Mouse (Mus musculus) hindbrain, postnatal 0 days (tissue): ENCODE data around the gene Hsdl1. TPM values are rescaled to one million over a fixed set of nuclear protein-coding genes. Genes with fewer than 3 reads are reported as not detected.

ENCODE experiments used
- ATAC-seq: fragments of 200-750 bp; cut with Nextera tagmentation; 2 replicates; pipeline ENCODE4 v1.8.0; 2017; ENCODE audit warnings: mild to moderate bottlenecking, moderate TSS enrichment, moderate library complexity
- DNase-seq: peaks from one replicate; pipeline ENCODE4 v3.0.0-alpha.2; 2015; ENCODE audit warnings: low spot score
- H3K27ac ChIP-seq: fragments of 300-500 bp; sonication (generic); 2 replicates; pipeline ENCODE4 v1.5.1; 2014; ENCODE audit warnings: mild to moderate bottlenecking
- H3K27me3 ChIP-seq: fragments of 300-500 bp; sonication (generic); 2 replicates; pipeline ENCODE4 v1.6.1; 2014; ENCODE audit warnings: low read length, mixed read lengths; ENCODE audit not compliant: insufficient read depth
- H3K36me3 ChIP-seq: fragments of 300-500 bp; sonication (generic); 2 replicates; pipeline ENCODE4 v1.6.1; 2014; ENCODE audit warnings: low read length, mixed read lengths; ENCODE audit not compliant: insufficient read depth
- H3K4me1 ChIP-seq: fragments of 300-500 bp; sonication (generic); 2 replicates; pipeline ENCODE4 v1.6.1; 2014; ENCODE audit warnings: antibody characterized with exemption, low read length, mixed read lengths; ENCODE audit not compliant: insufficient read depth
- H3K4me2 ChIP-seq: fragments of 300-500 bp; sonication (generic); 2 replicates; pipeline ENCODE4 v1.6.1; 2014; ENCODE audit warnings: low read depth, mild to moderate bottlenecking, low read length, moderate library complexity, mixed read lengths
- H3K4me3 ChIP-seq: fragments of 300-500 bp; sonication (generic); 2 replicates; pipeline ENCODE4 v1.5.1; 2014; ENCODE audit warnings: low read length
- H3K9ac ChIP-seq: fragments of 300-500 bp; sonication (generic); replicated peaks from 2 replicates; pipeline ENCODE4 v1.6.1; 2014; ENCODE audit warnings: mild to moderate bottlenecking, low read length, moderate library complexity, mixed read lengths
- H3K9me3 ChIP-seq: fragments of 300-500 bp; sonication (generic); 2 replicates; pipeline ENCODE4 v1.6.1; 2016; ENCODE audit warnings: low read length, mixed read lengths
- CTCF ChIP-seq: IDR thresholded peaks from 2 replicates; pipeline ENCODE4 v1.5.1; 2016; ENCODE audit warnings: antibody characterized with exemption, control low read depth, low read depth
- WGBS: fragments of 180-500 bp; shearing (Covaris S2); extraction: QIAGEN DNeasy Blood & Tissue Kit; methylation state at CpG from one replicate; pipeline ENCODE4 v1.1.7; 2014; 5-methylcytosine and 5-hydroxymethylcytosine counted together
- polyA plus RNA-seq: library from polyadenylated mRNA; unstranded; fragments of >200 nt; fragmentation: Nextera tagmentation; extraction: Ambion mirVana; gene quantifications from 2 replicates; pipeline ENCODE4 v1.2.1, GENCODE M21; 2015
- total RNA-seq: library from RNA; depleted of rRNA; stranded (reverse); fragments of >200 nt; gene quantifications from 2 replicates; pipeline ENCODE4 v1.2.3, GENCODE M21; 2014

The Hsdl1 gene
- total and polyA plus RNA-seq, 2 experiments from 2014 or later = 126 to 144 TPM

DNA sequence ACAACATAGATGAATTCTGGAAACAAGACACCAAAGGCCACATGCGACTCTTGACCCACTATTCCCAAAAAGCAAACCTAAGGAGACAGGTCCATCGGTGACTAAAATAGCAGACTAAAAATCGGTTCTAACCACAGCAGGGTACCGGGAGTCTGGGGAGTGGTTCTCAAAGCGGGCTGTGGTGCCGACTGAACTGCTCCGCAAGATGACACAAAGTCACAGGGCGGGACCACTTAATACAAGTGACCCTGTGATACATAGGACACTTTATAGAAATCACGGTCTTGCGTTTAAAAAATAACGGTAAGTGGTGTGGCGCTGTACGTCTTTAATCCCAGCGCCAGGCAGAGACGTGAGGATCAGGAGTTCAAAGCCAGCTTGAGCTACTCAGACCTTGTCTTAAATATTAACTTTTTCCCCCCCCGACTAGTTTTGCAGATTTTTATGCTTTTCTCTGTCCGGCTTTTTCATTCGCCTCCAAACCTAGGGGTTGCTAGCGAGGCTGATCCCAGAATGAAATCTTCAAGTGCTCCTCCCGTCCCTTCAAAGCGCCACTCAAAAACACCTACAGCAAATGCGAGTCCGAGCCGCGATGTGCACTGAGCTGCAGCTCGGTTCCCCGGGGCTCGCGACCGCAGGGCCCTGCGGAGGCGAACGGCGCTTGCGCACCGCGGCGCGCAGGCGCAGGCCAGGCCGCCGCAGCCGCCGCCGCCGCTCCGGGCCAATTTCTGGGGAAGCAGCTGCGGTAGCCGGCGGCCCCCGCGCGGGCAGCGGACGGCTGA, 17.0 kb downstream of the Hsdl1 start:
- Histone ChIP-seq H3K9me3 (no peaks in the 10 kb centered on the region), H3K27ac (peak overlapping the region; percentile 94), H3K4me1 (peaks cover 6% of the 10 kb centered on the region), H3K9ac (peak overlapping the region; percentile 85), H3K4me2 (peak overlapping the region; percentile 89), H3K4me3 (peak overlapping the region; percentile 64), H3K36me3 (peaks cover 14% of the 10 kb centered on the region), H3K27me3 (no peaks in the 10 kb centered on the region)
- WGBS = under 1% methylated on average over 55 of the region's 55 CpGs
- ATAC-seq (peak; percentile 92), DNase-seq (peak; percentile 91)
- no peak for TF ChIP-seq CTCF

DNA sequence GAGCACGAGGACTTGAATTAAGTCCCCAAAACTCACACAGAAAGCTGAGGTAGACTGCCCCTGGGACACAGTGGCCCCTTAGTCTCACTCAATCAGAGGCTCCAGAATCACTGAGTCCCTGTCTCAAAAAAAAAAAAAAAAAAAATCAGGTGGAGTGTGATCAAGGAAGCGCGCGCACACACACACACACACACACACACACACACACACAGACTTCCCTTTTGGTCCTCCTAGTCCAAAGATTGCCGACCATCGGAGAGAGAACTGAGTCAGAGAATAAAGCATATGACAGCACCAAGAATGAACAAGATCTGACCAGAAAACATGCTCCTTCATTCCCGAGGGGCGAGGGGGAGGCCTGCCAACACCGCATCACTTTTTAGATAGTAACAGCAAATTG, 17.9 kb downstream of the Hsdl1 start:
- Histone ChIP-seq H3K27ac (no peak overlapping the region), H3K27me3 (no peaks in the 10 kb centered on the region), H3K36me3 (peaks cover 5% of the 10 kb centered on the region; the same call in 1 of the 2 replicates), H3K4me2 (peak overlapping the region; percentile 89), H3K4me1 (peaks cover 6% of the 10 kb centered on the region), H3K9ac (peak overlapping the region; percentile 85; the same call in 1 of the 2 replicates), H3K9me3 (no peaks in the 10 kb centered on the region), H3K4me3 (peak overlapping the region; percentile 64)
- no peak for TF ChIP-seq CTCF
- 77% methylated on average over 9 of the region's 9 CpGs for WGBS
- ATAC-seq (no peak), DNase-seq (no peak)

DNA sequence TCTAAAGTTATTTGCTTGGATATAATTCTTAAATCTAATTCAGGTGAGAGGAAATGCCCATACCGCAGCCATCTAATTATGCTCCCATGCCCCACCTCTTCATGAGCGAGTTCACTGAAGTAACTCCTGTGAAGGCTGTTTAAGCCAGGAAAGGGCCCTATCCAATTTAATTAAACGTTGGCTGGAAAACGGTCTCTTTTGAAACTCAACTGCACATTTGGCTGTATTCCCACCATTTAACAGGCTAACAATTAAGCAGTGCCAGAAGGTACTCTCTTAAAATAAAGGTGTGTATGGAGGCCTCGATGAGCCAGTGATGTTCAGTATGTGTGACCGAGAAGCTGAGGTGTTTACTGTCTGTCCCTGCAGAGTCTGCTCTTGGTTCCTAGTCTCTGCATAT, 19.1 kb downstream of the Hsdl1 start:
- no peak overlapping the region for H3K27ac ChIP-seq
- ATAC-seq (no peak), DNase-seq (no peak)
- no peaks in the 10 kb centered on the region for H3K9me3 ChIP-seq
- peaks cover 6% of the 10 kb centered on the region for H3K4me1 ChIP-seq
- no peaks in the 10 kb centered on the region for H3K27me3 ChIP-seq
- H3K4me3 ChIP-seq = no peak overlapping the region
- TF ChIP-seq CTCF = no peak
- no peaks in the 10 kb centered on the region for H3K36me3 ChIP-seq
- no peak overlapping the region for H3K9ac ChIP-seq
- no peak overlapping the region for H3K4me2 ChIP-seq
- WGBS = 47% methylated on average over 6 of the region's 6 CpGs

DNA sequence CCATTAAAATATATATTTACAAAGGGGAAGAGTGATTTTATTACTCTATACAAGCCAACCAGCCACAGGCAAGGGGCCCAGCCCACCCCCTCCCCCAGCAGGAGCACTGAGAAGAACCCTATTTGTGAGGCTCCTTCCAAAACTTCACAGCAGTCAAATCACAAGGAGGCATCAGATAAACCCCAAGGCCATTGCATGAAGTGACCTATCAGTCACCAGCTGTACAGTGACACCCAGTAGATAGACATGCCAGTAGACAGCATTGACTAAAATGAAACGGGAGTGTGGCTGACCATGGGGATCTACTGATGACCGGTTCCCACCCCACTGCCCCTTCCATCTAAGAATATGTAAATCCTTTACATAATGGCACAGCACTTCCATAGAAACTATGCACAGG, 22.0 kb downstream of the Hsdl1 start:
- WGBS = 72% methylated on average over 2 of the region's 2 CpGs
- H3K9me3 ChIP-seq = no peaks in the 10 kb centered on the region
- H3K27ac ChIP-seq = no peak overlapping the region
- DNase-seq = no peak
- no peak for TF ChIP-seq CTCF
- no peak overlapping the region for H3K4me3 ChIP-seq
- no peak for ATAC-seq
- H3K27me3 ChIP-seq = no peaks in the 10 kb centered on the region
- H3K9ac ChIP-seq = no peak overlapping the region
- peaks cover 2% of the 10 kb centered on the region; the same call in 1 of the 2 replicates for H3K36me3 ChIP-seq
- no peak overlapping the region for H3K4me2 ChIP-seq
- peaks cover 6% of the 10 kb centered on the region for H3K4me1 ChIP-seq

DNA sequence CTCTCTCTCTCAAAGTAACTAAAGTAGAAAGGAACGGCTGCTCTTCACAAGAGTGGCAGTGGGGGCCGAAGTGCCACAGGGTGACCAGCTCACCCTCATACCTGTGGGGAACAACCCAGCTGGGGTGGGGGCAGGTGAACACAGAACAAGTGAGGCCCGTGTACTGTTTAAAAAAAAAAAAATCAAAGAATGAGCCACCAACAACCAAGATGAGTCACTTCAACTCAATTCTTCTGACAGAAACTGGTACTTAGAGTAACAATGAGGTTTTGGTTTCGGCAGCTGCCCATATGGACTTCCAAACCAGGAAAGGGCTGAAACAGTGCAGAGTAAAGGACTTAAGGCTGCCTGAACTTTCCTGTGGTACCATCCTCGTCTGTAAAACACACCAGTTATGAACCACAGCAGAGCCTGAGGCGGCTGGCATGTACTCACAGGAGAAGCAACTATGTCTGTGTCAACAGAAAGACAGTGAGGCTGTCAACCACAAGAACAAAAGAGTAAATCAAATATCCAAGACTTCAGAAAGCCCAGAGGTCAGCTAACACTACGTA, 26.3 kb downstream of the Hsdl1 start:
- no peak overlapping the region for H3K4me2 ChIP-seq
- H3K4me1 ChIP-seq = no peaks in the 10 kb centered on the region
- DNase-seq (no peak), ATAC-seq (no peak)
- no peaks in the 10 kb centered on the region for H3K9me3 ChIP-seq
- H3K9ac ChIP-seq = no peak overlapping the region
- no peak for TF ChIP-seq CTCF
- no peak overlapping the region for H3K27ac ChIP-seq
- WGBS = 77% methylated on average over 7 of the region's 7 CpGs
- H3K36me3 ChIP-seq = peaks cover 24% of the 10 kb centered on the region
- H3K27me3 ChIP-seq = no peaks in the 10 kb centered on the region
- no peak overlapping the region for H3K4me3 ChIP-seq

DNA sequence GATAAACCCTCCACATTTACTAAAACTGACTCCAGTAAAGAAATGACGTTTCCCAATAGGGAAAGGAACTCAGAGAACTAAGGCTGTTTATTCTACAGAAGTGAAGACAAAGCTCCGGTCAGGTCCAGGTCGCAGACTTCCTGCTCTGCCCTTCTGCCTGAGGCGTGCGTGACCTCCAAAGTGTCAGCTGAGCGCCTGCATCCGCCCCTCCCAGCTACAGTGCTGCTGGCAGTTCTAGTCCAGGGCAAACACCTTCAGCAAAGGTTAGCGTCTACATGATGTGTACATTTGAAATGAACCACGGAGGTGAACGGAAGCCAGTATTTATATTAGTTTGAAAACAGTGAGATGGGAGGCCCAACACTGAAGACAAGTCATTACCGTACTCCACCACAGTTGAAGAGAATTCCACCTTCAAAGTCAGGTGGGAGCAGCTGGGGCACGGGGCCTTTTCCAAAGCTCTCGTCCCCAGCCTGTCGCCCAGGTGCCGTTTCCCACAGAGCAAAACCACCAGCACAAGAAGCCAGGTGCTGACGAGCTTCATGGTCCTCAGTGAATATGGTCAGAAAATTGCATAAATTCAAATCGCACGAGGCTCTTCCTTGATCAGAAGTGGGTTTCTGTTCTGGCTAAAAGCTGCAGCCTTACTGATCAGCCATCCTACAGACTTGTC, 27.8 kb downstream of the Hsdl1 start:
- Histone ChIP-seq H3K27ac (no peak overlapping the region), H3K9me3 (no peaks in the 10 kb centered on the region), H3K9ac (no peak overlapping the region), H3K4me1 (no peaks in the 10 kb centered on the region), H3K4me2 (no peak overlapping the region), H3K36me3 (peaks cover 31% of the 10 kb centered on the region), H3K4me3 (no peak overlapping the region), H3K27me3 (no peaks in the 10 kb centered on the region)
- no peak for TF ChIP-seq CTCF
- 90% methylated on average over 18 of the region's 18 CpGs for WGBS
- no peak for DNase-seq
- no peak for ATAC-seq
